Mouse (Mus musculus) spleen, adult 2 months (tissue): ENCODE measurements around the gene Ackr2. TPM values are rescaled to one million over a fixed set of nuclear protein-coding genes. Genes with fewer than 3 reads are reported as not detected.

Experiments
- DNase-seq, 2 experiments: peaks; one replicate each; pipeline versions ENCODE4 v3.0.0 to v3.0.0-alpha.2; 2012 to 2021; ENCODE audit warnings: low spot score in 2 of 2, low read depth in 1 of 2
- H3K27ac ChIP-seq: fragments of 200-500 bp; 2 replicates; pipeline ENCODE4 v1.5.1; 2012; ENCODE audit warnings: low read length, inconsistent platforms; ENCODE audit not compliant: insufficient read depth
- H3K27me3 ChIP-seq: fragments of 200-500 bp; 2 replicates; pipeline ENCODE4 v1.6.1; 2012; ENCODE audit warnings: mild to moderate bottlenecking, moderate library complexity, low read length, inconsistent platforms; ENCODE audit not compliant: control insufficient read depth, insufficient read depth
- H3K36me3 ChIP-seq: fragments of 200-500 bp; 2 replicates; pipeline ENCODE4 v1.6.1; 2012; ENCODE audit warnings: mild to moderate bottlenecking, low read length, inconsistent platforms; ENCODE audit not compliant: control insufficient read depth, insufficient read depth
- H3K4me1 ChIP-seq: fragments of 200-500 bp; 2 replicates; pipeline ENCODE4 v1.6.1; 2011; ENCODE audit warnings: inconsistent platforms; ENCODE audit not compliant: control insufficient read depth, insufficient read depth, insufficient read length
- H3K4me3 ChIP-seq: fragments of 200-500 bp; 2 replicates; pipeline ENCODE4 v1.5.1; 2011; ENCODE audit warnings: mild to moderate bottlenecking, inconsistent platforms; ENCODE audit not compliant: insufficient read depth, insufficient read length; ENCODE audit errors: extremely low read depth
- CTCF ChIP-seq: fragments of 200-500 bp; IDR thresholded peaks from 2 replicates; pipeline ENCODE4 v1.5.1; 2011; ENCODE audit warnings: mild to moderate bottlenecking, inconsistent platforms; ENCODE audit not compliant: insufficient read depth, insufficient read length, insufficient replicate concordance; ENCODE audit errors: extremely low read depth
- POLR2A ChIP-seq: fragments of 200-500 bp; IDR thresholded peaks from 2 replicates; pipeline ENCODE4 v1.6.1; 2011; ENCODE audit warnings: low read depth, low read length, inconsistent platforms
- WGBS: fragments of 180-500 bp; shearing (Covaris S2); methylation state at CpG from one replicate; pipeline ENCODE4 v1.1.7; 2018; 5-methylcytosine and 5-hydroxymethylcytosine counted together
- polyA plus RNA-seq: library from polyadenylated mRNA; depleted of rRNA; stranded (reverse); fragments of >200 nt; gene quantifications from 2 replicates; pipeline ENCODE4 v1.2.3, GENCODE M21; 2012

Gene Ackr2
- polyA plus RNA-seq, 1 experiment = 16.7 TPM

DNA sequence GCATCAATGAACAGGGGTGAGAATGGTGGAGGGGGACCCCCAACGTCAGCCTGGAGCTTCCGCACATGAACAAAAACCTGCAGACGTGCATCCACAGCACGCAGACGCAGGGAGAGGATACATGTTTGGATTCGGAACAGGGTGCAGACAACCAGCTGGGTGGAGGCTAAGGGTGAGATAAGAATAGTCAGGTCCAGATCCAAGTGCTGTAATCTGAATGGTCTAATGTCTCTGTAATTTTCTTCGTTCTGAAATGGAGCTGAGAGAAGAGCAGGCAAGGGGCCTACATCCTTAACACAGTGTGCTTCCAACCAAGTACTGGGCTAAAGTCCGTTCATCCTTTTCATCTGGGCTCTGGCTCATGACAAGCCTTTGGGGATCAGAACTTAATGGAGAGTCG lies 6.9 kb upstream of the Ackr2 start:
- Histone ChIP-seq H3K36me3 (no peaks in the 10 kb centered on the region), H3K27me3 (no peaks in the 10 kb centered on the region), H3K27ac (no peak overlapping the region), H3K4me3 (no peak overlapping the region), H3K4me1 (no peaks in the 10 kb centered on the region; the same call in 1 of the 2 replicates)
- TF ChIP-seq CTCF = no peak
- no peak for TF ChIP-seq POLR2A
- WGBS = 92% methylated on average over 9 of the region's 9 CpGs
- no peak for DNase-seq

DNA sequence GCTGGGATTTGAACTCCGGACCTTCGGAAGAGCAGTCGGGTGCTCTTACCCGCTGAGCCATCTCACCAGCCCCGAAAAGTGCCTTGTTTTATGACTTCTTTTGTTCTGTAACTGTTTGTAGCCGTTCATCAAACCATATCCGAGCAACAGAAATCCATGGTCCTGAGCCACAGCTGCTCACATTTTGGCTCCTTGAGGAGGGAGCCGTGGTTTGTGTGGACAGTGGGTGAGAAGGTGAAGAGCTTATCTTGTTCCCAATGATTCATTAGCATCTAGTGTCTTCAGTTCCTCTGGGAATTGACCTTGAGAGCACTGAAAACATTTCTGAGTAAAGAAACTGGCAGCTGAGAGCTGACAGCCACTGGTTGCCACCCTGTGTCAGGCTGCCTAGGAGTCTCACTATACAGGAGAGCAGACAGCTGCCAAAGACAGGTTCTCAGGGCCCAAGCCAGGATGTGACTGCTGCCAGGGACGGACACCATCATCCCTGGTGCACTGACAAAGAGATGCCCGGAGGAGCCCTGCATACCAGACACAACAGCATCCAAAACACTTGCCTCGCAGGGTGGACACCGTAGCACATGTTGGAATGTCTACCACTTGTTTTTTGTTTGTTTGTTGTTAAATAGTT lies 6.0 kb upstream of the Ackr2 start:
- TF ChIP-seq POLR2A (no peak), CTCF (no peak)
- peaks cover 7% of the 10 kb centered on the region; the same call in 1 of the 2 replicates for H3K4me1 ChIP-seq
- H3K36me3 ChIP-seq = no peaks in the 10 kb centered on the region
- H3K27me3 ChIP-seq = no peaks in the 10 kb centered on the region
- 86% methylated on average over 12 of the region's 12 CpGs for WGBS
- no peak overlapping the region for H3K27ac ChIP-seq
- no peak overlapping the region for H3K4me3 ChIP-seq
- DNase-seq = no peak

DNA sequence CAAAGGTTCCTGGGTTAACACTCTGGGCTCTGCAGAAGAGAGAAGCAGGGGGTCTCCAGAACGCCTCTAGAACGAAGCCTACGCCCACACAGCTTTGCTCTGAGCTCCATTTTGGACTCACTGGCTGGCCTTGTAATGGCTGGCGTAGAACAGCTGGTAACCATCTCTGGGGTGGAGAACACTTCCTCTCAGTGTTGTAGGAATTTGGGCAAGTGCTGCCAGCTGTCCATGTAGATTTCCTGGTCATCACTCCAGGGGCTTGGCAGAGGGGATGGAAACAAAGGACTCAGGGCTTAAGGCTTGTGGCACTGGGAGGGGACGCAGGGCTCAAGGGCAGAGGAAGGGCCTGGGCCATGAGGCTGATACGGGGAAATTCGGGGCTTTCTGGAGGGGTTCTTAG lies 3.7 kb upstream of the Ackr2 start:
- Histone ChIP-seq H3K4me3 (no peak overlapping the region), H3K27ac (no peak overlapping the region), H3K36me3 (no peaks in the 10 kb centered on the region), H3K27me3 (no peaks in the 10 kb centered on the region), H3K4me1 (peaks cover 8% of the 10 kb centered on the region; the same call in 1 of the 2 replicates)
- 91% methylated on average over 7 of the region's 7 CpGs for WGBS
- TF ChIP-seq POLR2A (no peak), CTCF (no peak)
- no peak for DNase-seq

DNA sequence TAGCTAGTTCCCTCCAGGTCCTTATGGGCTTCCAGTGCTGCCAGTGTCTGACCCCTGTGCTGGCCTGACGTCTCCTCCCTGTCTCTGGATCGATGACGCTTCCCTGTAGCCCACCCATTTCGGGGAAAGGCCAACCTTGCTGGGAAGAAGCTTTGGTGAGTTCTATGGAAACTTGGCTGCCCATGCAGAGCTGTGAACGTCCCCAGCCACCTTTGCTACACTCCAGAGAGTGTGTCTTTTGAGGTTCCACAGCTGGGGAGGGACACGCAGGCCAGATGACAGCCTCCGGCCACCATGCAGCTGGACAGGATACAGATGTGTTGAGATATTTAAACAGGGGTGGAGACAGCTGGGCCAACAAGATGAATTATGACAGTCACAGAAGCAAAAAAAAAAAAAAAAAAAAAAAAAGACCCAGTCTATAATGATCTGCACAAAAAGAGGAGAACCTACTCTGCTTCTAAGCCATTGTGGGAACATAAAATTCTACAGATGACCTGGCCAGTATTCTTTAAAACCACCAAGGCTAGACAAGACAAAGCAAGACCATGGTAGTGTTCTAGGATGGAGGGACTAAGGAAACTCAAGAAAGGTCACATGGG lies 2.7 kb upstream of the Ackr2 start:
- H3K36me3 ChIP-seq = no peaks in the 10 kb centered on the region
- H3K27me3 ChIP-seq = no peaks in the 10 kb centered on the region
- no peak for DNase-seq
- H3K27ac ChIP-seq = no peak overlapping the region
- TF ChIP-seq POLR2A (no peak), CTCF (no peak)
- H3K4me3 ChIP-seq = no peak overlapping the region
- H3K4me1 ChIP-seq = peaks cover 12% of the 10 kb centered on the region; the same call in 1 of the 2 replicates
- WGBS = 54% methylated on average over 7 of the region's 7 CpGs

DNA sequence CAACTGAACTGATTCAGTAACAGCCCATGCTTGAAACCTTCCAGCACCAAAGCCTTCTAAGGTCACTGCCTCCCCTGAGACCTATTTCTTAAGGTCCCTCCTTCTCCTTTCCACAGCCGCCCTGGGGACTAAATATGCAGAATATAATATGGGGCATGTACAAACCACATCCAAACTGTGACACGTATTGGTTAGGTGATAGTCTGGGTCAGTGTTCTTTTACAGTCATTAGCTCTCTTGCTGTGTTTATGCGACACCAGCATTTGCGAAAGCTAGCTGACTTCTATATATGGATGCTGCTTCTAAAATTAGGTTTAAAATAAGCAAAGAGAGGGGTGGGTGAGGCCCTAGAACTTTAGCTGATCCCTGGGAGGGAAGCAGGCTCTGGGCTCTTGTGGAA lies 1.3 kb upstream of the Ackr2 start:
- TF ChIP-seq POLR2A (no peak), CTCF (no peak)
- no peak overlapping the region for H3K27ac ChIP-seq
- H3K4me3 ChIP-seq = no peak overlapping the region
- no peaks in the 10 kb centered on the region for H3K27me3 ChIP-seq
- 47% methylated on average over 4 of the region's 4 CpGs for WGBS
- H3K36me3 ChIP-seq = no peaks in the 10 kb centered on the region
- DNase-seq = no peak
- peaks cover 20% of the 10 kb centered on the region; the same call in 1 of the 2 replicates for H3K4me1 ChIP-seq

DNA sequence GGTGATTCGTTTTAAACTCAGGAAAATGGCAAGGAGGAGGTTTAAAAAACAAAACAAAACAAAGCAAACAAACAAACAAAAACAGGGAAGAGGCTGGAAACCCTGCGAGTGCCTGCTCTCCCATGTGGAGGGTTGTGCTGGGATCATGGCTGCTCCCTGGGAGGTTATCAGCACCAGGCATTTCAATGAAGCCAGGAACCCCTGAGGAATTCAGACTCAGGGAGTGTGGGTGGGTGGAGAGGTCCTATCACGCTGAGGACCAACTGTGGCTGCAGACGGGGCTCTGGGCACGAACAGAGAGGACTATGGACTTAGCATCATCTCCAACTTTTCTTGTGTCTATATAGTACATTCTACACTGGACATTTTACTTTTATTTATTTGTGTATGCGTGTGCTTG lies 1.2 kb downstream of the Ackr2 start:
- Histone ChIP-seq H3K27me3 (no peaks in the 10 kb centered on the region), H3K36me3 (no peaks in the 10 kb centered on the region), H3K4me3 (no peak overlapping the region), H3K4me1 (peaks cover 34% of the 10 kb centered on the region; the same call in 1 of the 2 replicates), H3K27ac (no peak overlapping the region)
- 90% methylated on average over 6 of the region's 6 CpGs for WGBS
- no peak for DNase-seq
- TF ChIP-seq CTCF = no peak
- TF ChIP-seq POLR2A = no peak

DNA sequence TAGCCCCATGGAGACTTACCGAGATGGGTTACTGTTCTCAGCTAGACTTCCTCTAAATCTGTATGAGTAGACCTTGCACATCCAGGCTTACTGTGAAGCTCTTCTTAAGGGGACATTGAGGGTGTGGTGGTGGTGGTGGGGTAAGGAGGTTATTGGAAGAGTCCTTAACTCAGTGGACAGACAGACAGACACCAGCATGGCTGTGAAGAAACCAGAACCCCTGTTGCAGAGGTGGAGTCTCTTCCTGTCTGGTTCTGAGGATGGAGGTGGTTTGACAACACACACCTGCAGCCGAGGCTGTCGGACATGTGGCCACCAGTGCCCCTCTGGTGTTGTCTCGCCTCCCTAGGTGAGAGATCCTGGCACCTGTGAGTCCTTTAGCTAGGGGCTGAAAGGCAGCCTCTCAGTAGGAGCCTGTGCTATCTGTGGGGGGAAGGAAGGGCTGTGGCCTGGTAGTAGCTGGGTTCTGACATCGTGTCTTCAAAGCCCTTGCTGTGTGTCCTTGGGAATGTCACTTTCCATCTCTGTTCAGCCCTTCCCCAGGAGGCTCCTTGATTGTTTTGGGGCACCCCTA lies 2.2 kb downstream of the Ackr2 start:
- Histone ChIP-seq H3K36me3 (no peaks in the 10 kb centered on the region), H3K27ac (no peak overlapping the region), H3K4me1 (peaks cover 40% of the 10 kb centered on the region; the same call in 1 of the 2 replicates), H3K27me3 (no peaks in the 10 kb centered on the region), H3K4me3 (no peak overlapping the region)
- no peak for DNase-seq
- 41% methylated on average over 5 of the region's 5 CpGs for WGBS
- TF ChIP-seq POLR2A (no peak), CTCF (no peak)
